Mouse (Mus musculus) kidney, postnatal 0 days (tissue): ENCODE measurements at regions not wholly inside any gene's neighbourhood (a gene's known extent, or its start where the extent isn't known, plus 50 kb on each side); places are given as distances from the start of the nearest gene placed in this dataset.

ENCODE experiments used
- ATAC-seq: fragments of 200-750 bp; cut with Nextera tagmentation; replicated peaks from 2 replicates; pipeline ENCODE4 v1.8.0; 2017; ENCODE audit warnings: low read depth, moderate number of reproducible peaks, moderate TSS enrichment, moderate library complexity; ENCODE audit not compliant: low FRiP score
- DNase-seq: peaks from one replicate; pipeline ENCODE4 v3.0.0-alpha.2; 2016; ENCODE audit warnings: low spot score
- H3K27ac ChIP-seq: fragments of 300-500 bp; sonication (generic); 2 replicates; pipeline ENCODE4 v1.5.1; 2014; ENCODE audit warnings: mild to moderate bottlenecking
- H3K27me3 ChIP-seq: fragments of 300-500 bp; sonication (generic); 2 replicates; pipeline ENCODE4 v1.6.1; 2014; ENCODE audit warnings: low read length, mixed read lengths; ENCODE audit not compliant: insufficient read depth
- H3K36me3 ChIP-seq: fragments of 300-500 bp; sonication (generic); 2 replicates; pipeline ENCODE4 v1.6.1; 2014; ENCODE audit warnings: low read length, mixed read lengths; ENCODE audit not compliant: insufficient read depth
- H3K4me1 ChIP-seq: fragments of 300-500 bp; sonication (generic); replicated peaks from 2 replicates; pipeline ENCODE4 v1.6.1; 2014; ENCODE audit warnings: antibody characterized with exemption, low read length, mixed read lengths; ENCODE audit not compliant: insufficient read depth
- H3K4me2 ChIP-seq: fragments of 300-500 bp; sonication (generic); 2 replicates; pipeline ENCODE4 v1.6.1; 2014; ENCODE audit warnings: mild to moderate bottlenecking, low read length, moderate library complexity, mixed read lengths
- H3K4me3 ChIP-seq: fragments of 300-500 bp; sonication (generic); replicated peaks from 2 replicates; pipeline ENCODE4 v1.5.1; 2014; ENCODE audit warnings: low read depth, low read length
- H3K9ac ChIP-seq: fragments of 300-500 bp; sonication (generic); 2 replicates; pipeline ENCODE4 v1.6.1; 2014; ENCODE audit warnings: low read depth, low read length
- H3K9me3 ChIP-seq: fragments of 300-500 bp; sonication (generic); replicated peaks from 2 replicates; pipeline ENCODE4 v1.6.1; 2016; ENCODE audit warnings: low read length, inconsistent platforms, mixed read lengths
- CTCF ChIP-seq: IDR thresholded peaks from 2 replicates; pipeline ENCODE4 v1.5.1; 2016; ENCODE audit warnings: antibody characterized with exemption, low read depth, mild to moderate bottlenecking, moderate library complexity
- WGBS: fragments of 180-500 bp; shearing (Covaris S2); extraction: QIAGEN DNeasy Blood & Tissue Kit; methylation state at CpG from one replicate; pipeline ENCODE4 v1.1.7; 2014; 5-methylcytosine and 5-hydroxymethylcytosine counted together

DNA sequence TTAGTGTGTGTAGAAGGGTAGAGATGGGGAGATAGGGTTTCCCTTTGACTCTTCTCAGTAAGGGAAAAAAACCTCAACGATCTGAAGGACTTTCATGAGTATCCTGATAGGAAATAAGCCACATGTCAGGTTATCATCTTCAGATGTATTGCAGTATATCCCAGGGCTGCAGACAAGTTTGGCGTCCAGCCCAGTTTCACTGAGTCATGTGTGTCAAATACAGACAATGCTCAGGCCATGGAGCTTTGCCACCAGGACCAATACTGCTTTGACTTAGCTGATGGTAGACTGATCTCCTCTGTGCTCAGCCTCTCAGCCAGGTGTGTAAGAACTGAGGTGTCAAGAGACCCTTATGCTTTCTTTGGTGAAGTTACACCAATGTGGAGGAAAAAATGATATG, 62.9 kb downstream of the Cst10 start:
- ATAC-seq = no peak
- Histone ChIP-seq H3K4me2 (no peak overlapping the region), H3K27me3 (no peaks in the 10 kb centered on the region), H3K36me3 (no peaks in the 10 kb centered on the region), H3K4me3 (no peak overlapping the region), H3K27ac (no peak overlapping the region), H3K9ac (no peak overlapping the region), H3K4me1 (no peaks in the 10 kb centered on the region), H3K9me3 (no peaks in the 10 kb centered on the region)
- TF ChIP-seq CTCF = no peak
- no peak for DNase-seq
- 73% methylated on average over 2 of the region's 2 CpGs for WGBS

DNA sequence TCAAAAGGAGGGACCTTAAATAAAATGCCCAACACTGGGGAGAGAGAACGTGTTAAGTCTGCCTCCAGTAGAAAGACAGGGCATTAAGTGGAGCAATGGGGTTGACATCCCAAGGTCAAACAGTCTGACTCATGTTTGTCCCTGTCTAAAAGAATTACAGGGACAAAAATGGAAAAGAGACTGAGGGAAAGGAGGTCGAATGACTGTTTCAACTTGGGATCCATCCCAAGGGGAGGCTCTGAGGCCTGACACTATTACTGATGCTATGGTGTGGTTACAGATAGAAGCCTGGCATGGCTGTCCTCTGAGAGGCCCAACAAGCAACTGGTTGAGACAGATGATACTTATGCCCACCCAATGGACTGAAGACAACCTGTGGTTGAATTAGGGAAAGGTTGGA, 67.6 kb downstream of the Cst10 start:
- no peak overlapping the region for H3K4me3 ChIP-seq
- H3K27me3 ChIP-seq = no peaks in the 10 kb centered on the region
- ATAC-seq (no peak), DNase-seq (no peak)
- H3K4me1 ChIP-seq = no peaks in the 10 kb centered on the region
- H3K9ac ChIP-seq = no peak overlapping the region
- H3K9me3 ChIP-seq = no peaks in the 10 kb centered on the region
- H3K27ac ChIP-seq = no peak overlapping the region
- TF ChIP-seq CTCF = no peak
- 67% methylated on average over 2 of the region's 2 CpGs for WGBS
- H3K4me2 ChIP-seq = no peak overlapping the region
- no peaks in the 10 kb centered on the region for H3K36me3 ChIP-seq

DNA sequence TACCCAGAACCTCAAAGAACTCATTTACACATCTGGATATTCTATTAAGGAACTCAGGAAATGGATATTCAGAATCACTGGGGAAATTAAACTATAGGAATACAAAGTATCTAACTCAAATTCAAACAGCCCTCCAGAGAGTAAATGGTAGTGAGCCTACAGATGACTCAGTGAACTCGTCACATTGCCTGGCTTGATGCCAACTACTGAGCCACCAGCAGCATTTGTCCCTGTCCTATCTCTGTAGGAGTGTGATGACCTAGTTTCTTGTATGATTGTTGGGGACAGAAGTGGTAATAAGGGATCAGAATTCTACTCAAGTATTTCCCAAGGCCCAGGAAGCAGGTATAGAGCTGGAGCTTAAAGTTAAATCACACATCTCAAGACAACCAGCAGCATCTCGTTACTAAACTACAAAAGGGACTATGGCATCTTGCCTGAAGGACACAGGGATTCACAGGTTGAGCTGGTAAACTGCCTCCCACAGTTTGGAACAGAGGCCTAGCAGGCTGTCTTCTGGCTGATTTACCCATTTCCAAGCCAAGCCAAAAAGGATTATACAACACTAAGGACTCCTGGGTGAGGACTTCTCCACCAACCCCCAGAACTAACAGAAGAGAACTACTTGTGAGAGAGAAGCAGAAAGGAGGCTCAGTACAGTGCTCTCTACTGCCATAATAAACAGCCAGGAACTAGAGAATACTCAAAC, 88.6 kb downstream of the Cst10 start:
- WGBS = 61% methylated on average over 2 of the region's 2 CpGs
- no peak overlapping the region for H3K27ac ChIP-seq
- DNase-seq (no peak), ATAC-seq (no peak)
- H3K4me2 ChIP-seq = no peak overlapping the region
- H3K9ac ChIP-seq = no peak overlapping the region
- H3K36me3 ChIP-seq = no peaks in the 10 kb centered on the region
- no peak for TF ChIP-seq CTCF
- no peaks in the 10 kb centered on the region for H3K9me3 ChIP-seq
- H3K27me3 ChIP-seq = no peaks in the 10 kb centered on the region
- H3K4me1 ChIP-seq = no peaks in the 10 kb centered on the region
- H3K4me3 ChIP-seq = no peak overlapping the region

DNA sequence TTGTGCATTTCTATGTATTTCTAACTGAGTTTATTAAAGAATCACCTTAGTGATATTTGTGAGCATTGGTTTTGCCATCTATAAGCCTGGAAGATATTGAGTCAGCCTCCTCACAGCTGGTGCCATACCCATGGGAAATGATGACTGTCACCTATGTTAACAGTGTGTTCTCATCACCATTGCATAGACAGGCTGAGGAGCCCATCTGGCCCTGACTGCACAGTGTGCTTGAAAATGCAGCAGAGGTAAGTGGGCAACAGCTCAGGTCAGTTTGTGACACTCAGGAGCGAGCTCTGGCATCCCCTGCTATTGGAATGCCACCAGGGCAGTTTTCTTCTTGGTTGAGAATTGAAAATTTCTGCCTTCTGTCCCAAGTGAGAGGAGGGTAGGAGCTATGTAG, 108.0 kb downstream of the Cst10 start:
- no peak overlapping the region for H3K4me2 ChIP-seq
- no peak for TF ChIP-seq CTCF
- H3K27me3 ChIP-seq = no peaks in the 10 kb centered on the region
- H3K27ac ChIP-seq = no peak overlapping the region
- no peak overlapping the region for H3K9ac ChIP-seq
- no peaks in the 10 kb centered on the region for H3K9me3 ChIP-seq
- no peak for DNase-seq
- no peak overlapping the region for H3K4me3 ChIP-seq
- WGBS = 67% methylated on average over 1 of the region's 1 CpGs
- ATAC-seq = no peak
- no peaks in the 10 kb centered on the region for H3K4me1 ChIP-seq
- H3K36me3 ChIP-seq = no peaks in the 10 kb centered on the region

DNA sequence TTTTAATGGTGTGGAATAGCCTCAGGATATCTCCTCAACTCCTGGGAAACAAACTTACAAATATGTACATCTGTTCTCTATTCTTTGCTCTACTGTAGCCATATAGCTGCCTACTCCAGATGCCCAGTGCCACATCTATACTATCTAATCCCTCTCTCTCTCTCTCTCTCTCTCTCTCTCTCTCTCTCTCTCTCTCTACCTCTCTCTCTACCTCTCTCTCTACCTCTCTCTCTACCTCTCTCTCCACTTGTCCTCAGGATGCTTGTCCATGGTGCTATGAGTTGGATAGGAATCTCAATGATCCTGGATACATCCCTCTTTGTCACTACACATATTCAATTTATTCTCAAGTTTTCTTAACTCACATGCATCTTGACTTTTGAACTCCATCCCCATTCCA, 119.6 kb downstream of the Cst10 start:
- Histone ChIP-seq H3K4me3 (no peak overlapping the region), H3K4me2 (no peak overlapping the region), H3K9ac (no peak overlapping the region), H3K36me3 (no peaks in the 10 kb centered on the region), H3K9me3 (no peaks in the 10 kb centered on the region), H3K27ac (no peak overlapping the region), H3K27me3 (no peaks in the 10 kb centered on the region), H3K4me1 (no peaks in the 10 kb centered on the region)
- DNase-seq (no peak), ATAC-seq (no peak)
- no peak for TF ChIP-seq CTCF

DNA sequence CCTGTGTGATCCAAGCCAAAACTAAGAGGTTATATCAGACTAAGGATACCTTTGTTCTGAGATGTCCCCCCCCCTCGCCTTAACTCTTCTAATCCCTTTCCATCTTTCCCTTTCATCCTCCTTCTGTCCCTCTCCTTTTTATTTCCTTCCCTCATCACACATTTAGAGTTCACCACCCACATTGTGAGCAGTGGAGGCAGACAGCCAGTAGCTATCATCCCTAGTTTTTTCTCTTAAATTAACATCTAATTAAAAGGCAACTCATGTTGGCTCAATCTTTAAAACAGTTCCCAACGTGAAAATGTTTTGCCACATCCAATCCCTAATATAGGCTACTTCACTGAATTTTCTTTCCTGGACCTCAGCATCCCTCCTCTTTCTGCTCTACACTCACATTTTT, 138.0 kb downstream of the Cst10 start:
- no peak overlapping the region for H3K4me2 ChIP-seq
- no peak for TF ChIP-seq CTCF
- ATAC-seq = no peak

DNA sequence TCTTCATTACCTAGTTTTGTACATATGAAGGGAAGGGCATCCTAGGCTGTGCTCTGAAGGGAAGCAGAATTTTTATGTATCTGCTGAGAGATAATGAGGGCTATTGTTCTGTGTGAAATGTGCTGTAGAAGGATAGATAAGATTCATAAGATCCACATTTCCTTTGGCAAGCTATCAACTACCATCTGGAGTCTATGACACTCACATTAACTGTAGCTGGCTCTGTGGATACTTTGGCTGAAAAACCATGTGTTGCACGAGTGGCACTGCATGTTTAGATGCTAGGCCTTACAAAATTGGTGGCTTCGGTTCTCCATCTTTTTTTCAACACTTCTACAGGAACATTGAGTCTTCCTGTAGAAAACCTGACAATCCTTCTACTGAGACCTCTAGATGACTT, 140.9 kb downstream of the Cst10 start:
- H3K4me2 ChIP-seq = no peak overlapping the region
- whole genome bisulfite sequencing = 69% methylated on average over 2 of the region's 2 CpGs

More for the DNA sequence above, 138.0 kb downstream of the Cst10 start:
- H3K27ac ChIP-seq = no peak overlapping the region
- H3K4me3 ChIP-seq = no peak overlapping the region
- H3K9ac ChIP-seq = no peak overlapping the region
- 73% methylated on average over 2 of the region's 2 CpGs for WGBS
- no peaks in the 10 kb centered on the region for H3K36me3 ChIP-seq
- no peaks in the 10 kb centered on the region for H3K4me1 ChIP-seq
- no peaks in the 10 kb centered on the region for H3K9me3 ChIP-seq
- no peaks in the 10 kb centered on the region for H3K27me3 ChIP-seq
- no peak for DNase-seq

More for the DNA sequence above, 140.9 kb downstream of the Cst10 start:
- H3K27ac ChIP-seq = no peak overlapping the region
- H3K4me3 ChIP-seq = no peak overlapping the region
- H3K36me3 ChIP-seq = no peaks in the 10 kb centered on the region
- no peaks in the 10 kb centered on the region for H3K4me1 ChIP-seq
- no peaks in the 10 kb centered on the region for H3K9me3 ChIP-seq
- ATAC-seq (no peak), DNase-seq (no peak)
- no peak overlapping the region for H3K9ac ChIP-seq
- TF ChIP-seq CTCF = no peak
- H3K27me3 ChIP-seq = no peaks in the 10 kb centered on the region
